Mouse (Mus musculus): ENCODE measurements around the gene Stox2.

The Stox2 gene

GRCm38 (mm10) chr8:47383632-47384031, 62.5 kb downstream of the Stox2 start:
- Histone ChIP-seq H3K36me3 (ENCODE audit: control insufficient read depth, insufficient read depth, low read length, poor library complexity, severe bottlenecking) (no peaks in the 10 kb centered on the region), H3K27me3 (ENCODE audit: control insufficient read depth, insufficient read depth, low read length, poor library complexity, severe bottlenecking) (no peaks in the 10 kb centered on the region)
- DNase-seq (ENCODE audit: low read depth, low spot score): peak; percentile 8

- no peaks in the 10 kb centered on the region for H3K36me3 ChIP-seq (ENCODE audit: control insufficient read depth, insufficient read depth, low read length, poor library complexity, severe bottlenecking)
- no peak for DNase-seq (ENCODE audit: low read depth, low spot score)
- no peaks in the 10 kb centered on the region for H3K27me3 ChIP-seq (ENCODE audit: control insufficient read depth, insufficient read depth, low read length, poor library complexity, severe bottlenecking)
Measured at GRCm38 (mm10) chr8:47381216-47381615, 64.9 kb downstream of the Stox2 start.

DNA sequence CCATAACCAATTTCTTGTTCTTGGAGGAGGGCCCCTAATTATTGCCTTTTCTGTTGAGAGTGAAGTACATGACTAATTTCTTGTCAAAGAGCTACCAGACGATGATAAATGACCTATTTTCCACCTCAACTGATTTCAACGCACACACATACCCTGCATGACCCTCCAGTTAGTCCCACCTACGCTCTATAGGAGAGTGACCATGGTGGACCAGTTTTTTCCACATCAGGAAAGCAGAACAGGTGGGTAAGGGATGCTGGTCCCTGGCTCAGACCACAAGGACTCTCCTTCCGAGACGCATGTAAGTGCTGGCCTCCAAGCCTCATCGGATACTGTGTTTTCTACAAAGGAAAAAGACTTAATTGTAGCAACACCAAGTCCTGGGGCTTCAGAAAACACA, 65.4 kb downstream of the Stox2 start:
- no peak for DNase-seq (ENCODE audit: low read depth, low spot score)
- Histone ChIP-seq H3K27me3 (ENCODE audit: control insufficient read depth, insufficient read depth, low read length, poor library complexity, severe bottlenecking) (no peaks in the 10 kb centered on the region), H3K36me3 (ENCODE audit: control insufficient read depth, insufficient read depth, low read length, poor library complexity, severe bottlenecking) (no peaks in the 10 kb centered on the region)

DNA sequence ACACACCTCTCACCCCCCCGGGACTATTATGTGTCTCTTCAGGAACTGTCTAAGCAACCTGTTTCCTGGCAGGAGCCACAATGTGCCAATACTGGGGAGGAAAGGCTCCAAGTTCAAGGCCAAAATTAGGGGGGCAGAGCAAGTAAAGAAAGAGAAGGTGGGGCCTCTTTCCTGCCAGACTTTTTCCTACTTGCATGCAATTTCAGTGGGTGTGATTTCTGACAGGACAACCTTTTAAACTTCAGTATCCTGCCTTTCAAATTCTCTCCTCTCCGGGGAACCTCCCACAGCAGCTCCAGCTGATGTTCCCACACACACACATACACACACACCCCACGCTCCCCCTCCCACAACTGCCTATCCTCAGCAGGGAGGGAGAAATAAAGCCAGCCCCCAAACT, 66.1 kb downstream of the Stox2 start:
- Histone ChIP-seq H3K36me3 (ENCODE audit: control insufficient read depth, insufficient read depth, low read length, poor library complexity, severe bottlenecking) (no peaks in the 10 kb centered on the region), H3K27me3 (ENCODE audit: control insufficient read depth, insufficient read depth, low read length, poor library complexity, severe bottlenecking) (no peaks in the 10 kb centered on the region)
- DNase-seq (ENCODE audit: low read depth, low spot score): no peak

GRCm38 (mm10) chr8:47376651-47377050, 69.5 kb downstream of the Stox2 start:
- Histone ChIP-seq H3K36me3 (ENCODE audit: control insufficient read depth, insufficient read depth, low read length, poor library complexity, severe bottlenecking) (no peaks in the 10 kb centered on the region), H3K27me3 (ENCODE audit: control insufficient read depth, insufficient read depth, low read length, poor library complexity, severe bottlenecking) (no peaks in the 10 kb centered on the region)
- no peak for DNase-seq (ENCODE audit: low read depth, low spot score)

GRCm38 (mm10) chr8:47373757-47374156, 72.4 kb downstream of the Stox2 start:
- H3K27me3 ChIP-seq (ENCODE audit: control insufficient read depth, insufficient read depth, low read length, poor library complexity, severe bottlenecking): no peaks in the 10 kb centered on the region
- no peaks in the 10 kb centered on the region for H3K36me3 ChIP-seq (ENCODE audit: control insufficient read depth, insufficient read depth, low read length, poor library complexity, severe bottlenecking)
- DNase-seq (ENCODE audit: low read depth, low spot score): no peak

DNA sequence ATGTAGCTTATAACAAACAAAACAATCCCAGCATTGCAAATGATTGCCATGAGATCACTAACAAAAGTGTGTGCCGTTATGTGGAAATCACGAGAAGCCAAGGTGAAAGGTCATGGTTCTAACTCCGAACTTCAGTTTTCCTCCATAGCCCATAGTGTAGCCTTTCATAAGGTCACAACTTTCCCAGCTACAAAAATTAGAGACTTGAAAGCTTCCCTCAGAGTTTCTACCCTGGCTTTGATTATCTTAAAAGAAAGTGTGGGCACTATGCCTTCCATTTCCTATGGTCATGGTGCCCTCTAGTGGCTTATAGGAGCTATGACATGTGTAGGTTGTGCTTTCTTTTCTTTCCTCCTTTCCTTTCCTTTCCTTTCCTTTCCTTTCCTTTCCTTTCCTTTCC, 74.6 kb downstream of the Stox2 start:
- H3K27me3 ChIP-seq (ENCODE audit: control insufficient read depth, insufficient read depth, low read length, poor library complexity, severe bottlenecking): no peaks in the 10 kb centered on the region
- DNase-seq (ENCODE audit: low read depth, low spot score): peak; percentile 61
- H3K36me3 ChIP-seq (ENCODE audit: control insufficient read depth, insufficient read depth, low read length, poor library complexity, severe bottlenecking): no peaks in the 10 kb centered on the region

GRCm38 (mm10) chr8:47371081-47371480, 75.1 kb downstream of the Stox2 start:
- Histone ChIP-seq H3K36me3 (ENCODE audit: control insufficient read depth, insufficient read depth, low read length, poor library complexity, severe bottlenecking) (no peaks in the 10 kb centered on the region), H3K27me3 (ENCODE audit: control insufficient read depth, insufficient read depth, low read length, poor library complexity, severe bottlenecking) (no peaks in the 10 kb centered on the region)
- no peak for DNase-seq (ENCODE audit: low read depth, low spot score)

DNA sequence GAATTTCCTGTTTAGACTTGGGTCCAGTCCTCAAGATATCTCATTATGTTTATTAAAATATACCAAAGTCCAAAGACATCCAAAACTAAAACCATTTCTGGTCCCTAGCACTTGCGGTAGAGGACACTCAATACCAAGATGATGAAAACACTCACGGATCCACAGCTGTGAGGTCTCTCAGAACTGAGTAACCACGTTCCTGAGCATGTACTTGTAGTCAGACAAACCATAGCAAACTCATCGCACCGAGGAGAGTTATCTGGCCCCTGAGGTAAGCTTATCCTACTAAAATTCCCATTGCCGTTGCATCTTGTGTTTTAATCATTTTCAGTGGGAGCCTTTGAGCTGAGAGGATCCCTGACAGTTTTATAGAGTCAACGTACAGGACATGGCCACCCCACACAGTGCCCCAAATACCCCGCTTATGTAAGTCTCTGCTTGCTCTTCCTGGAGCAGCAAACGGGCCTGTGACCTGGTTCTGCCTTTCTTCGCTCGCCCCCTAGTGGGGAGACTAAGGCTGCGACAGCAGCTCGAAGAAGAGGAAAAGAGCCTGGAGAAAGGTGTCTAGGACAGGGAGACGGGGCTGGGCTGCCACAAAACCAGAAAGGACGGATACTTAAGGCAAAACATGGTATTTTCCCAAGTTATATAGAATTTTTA, 75.6 kb downstream of the Stox2 start:
- Histone ChIP-seq H3K36me3 (ENCODE audit: control insufficient read depth, insufficient read depth, low read length, poor library complexity, severe bottlenecking) (no peaks in the 10 kb centered on the region), H3K27me3 (ENCODE audit: control insufficient read depth, insufficient read depth, low read length, poor library complexity, severe bottlenecking) (no peaks in the 10 kb centered on the region)
- DNase-seq (ENCODE audit: low read depth, low spot score): peak; percentile 77

- Histone ChIP-seq H3K27me3 (ENCODE audit: control insufficient read depth, insufficient read depth, low read length, poor library complexity, severe bottlenecking) (no peaks in the 10 kb centered on the region), H3K36me3 (ENCODE audit: control insufficient read depth, insufficient read depth, low read length, poor library complexity, severe bottlenecking) (no peaks in the 10 kb centered on the region)
- no peak for DNase-seq (ENCODE audit: low read depth, low spot score)
Measured at GRCm38 (mm10) chr8:47369949-47370348, 76.2 kb downstream of the Stox2 start.

DNA sequence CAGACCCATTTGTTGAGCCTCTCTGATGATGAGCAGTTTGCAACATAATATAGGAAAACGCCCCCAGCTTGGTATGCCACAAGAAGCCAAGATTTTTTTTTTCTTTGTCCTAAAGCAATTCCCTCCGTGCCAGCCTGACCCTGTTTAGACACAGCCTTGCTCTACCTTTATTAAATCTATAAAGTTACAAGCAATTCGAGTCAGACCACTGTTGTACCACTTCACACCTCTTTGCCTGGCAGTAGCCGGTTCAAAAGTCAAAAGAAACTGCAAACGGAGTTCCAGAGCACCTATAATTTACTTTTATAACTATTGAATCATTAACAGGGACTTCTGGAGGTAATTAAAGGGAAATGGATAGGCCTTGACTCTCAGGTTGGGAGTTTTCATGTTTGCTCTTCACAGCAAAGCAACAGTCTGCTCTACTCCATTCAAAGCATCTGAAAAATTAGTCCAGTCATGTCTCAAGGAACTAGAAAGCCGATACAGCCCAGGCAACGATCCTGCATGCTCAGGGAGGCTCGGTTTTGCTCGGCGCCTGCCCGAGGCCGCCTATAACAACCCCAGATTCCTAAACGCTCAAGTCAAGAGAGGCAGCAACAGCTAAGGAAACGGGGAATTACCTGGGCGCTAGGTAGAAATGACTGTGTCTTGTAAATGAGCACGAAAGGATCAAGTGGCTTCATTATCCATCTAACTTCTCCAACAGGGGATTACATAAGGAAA, 77.0 kb downstream of the Stox2 start:
- no peak for DNase-seq (ENCODE audit: low read depth, low spot score)
- H3K27me3 ChIP-seq (ENCODE audit: control insufficient read depth, insufficient read depth, low read length, poor library complexity, severe bottlenecking): no peaks in the 10 kb centered on the region
- H3K36me3 ChIP-seq (ENCODE audit: control insufficient read depth, insufficient read depth, low read length, poor library complexity, severe bottlenecking): no peaks in the 10 kb centered on the region

DNA sequence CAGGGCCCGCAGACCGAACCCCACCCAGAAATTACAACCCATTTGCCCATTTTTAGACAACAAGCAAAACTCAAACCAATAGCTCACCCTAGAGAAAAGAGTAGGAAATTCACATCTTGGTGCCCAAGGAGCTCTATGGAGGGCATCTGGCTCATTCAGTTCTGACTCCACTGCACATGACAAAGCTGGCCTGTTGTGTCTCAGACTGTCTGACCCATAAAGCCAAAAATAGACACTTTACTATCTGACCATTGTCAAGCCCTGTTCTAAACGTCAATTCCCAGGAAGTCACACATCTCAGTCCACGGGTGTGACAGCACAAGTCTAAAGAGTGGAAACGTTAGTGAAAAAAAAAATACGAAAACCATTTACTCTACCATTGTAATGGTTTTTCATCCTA, 79.1 kb downstream of the Stox2 start:
- H3K36me3 ChIP-seq (ENCODE audit: control insufficient read depth, insufficient read depth, low read length, poor library complexity, severe bottlenecking): no peaks in the 10 kb centered on the region
- no peak for DNase-seq (ENCODE audit: low read depth, low spot score)
- no peaks in the 10 kb centered on the region for H3K27me3 ChIP-seq (ENCODE audit: control insufficient read depth, insufficient read depth, low read length, poor library complexity, severe bottlenecking)

GRCm38 (mm10) chr8:47363271-47363670, 82.9 kb downstream of the Stox2 start:
- no peak for DNase-seq (ENCODE audit: low read depth, low spot score)
- Histone ChIP-seq H3K36me3 (ENCODE audit: control insufficient read depth, insufficient read depth, low read length, poor library complexity, severe bottlenecking) (no peaks in the 10 kb centered on the region), H3K27me3 (ENCODE audit: control insufficient read depth, insufficient read depth, low read length, poor library complexity, severe bottlenecking) (no peaks in the 10 kb centered on the region)

GRCm38 (mm10) chr8:47355340-47355906, 90.7 kb downstream of the Stox2 start:
- H3K27me3 ChIP-seq (ENCODE audit: control insufficient read depth, insufficient read depth, low read length, poor library complexity, severe bottlenecking): no peaks in the 10 kb centered on the region
- no peaks in the 10 kb centered on the region for H3K36me3 ChIP-seq (ENCODE audit: control insufficient read depth, insufficient read depth, low read length, poor library complexity, severe bottlenecking)
- no peak for DNase-seq (ENCODE audit: low read depth, low spot score)

DNA sequence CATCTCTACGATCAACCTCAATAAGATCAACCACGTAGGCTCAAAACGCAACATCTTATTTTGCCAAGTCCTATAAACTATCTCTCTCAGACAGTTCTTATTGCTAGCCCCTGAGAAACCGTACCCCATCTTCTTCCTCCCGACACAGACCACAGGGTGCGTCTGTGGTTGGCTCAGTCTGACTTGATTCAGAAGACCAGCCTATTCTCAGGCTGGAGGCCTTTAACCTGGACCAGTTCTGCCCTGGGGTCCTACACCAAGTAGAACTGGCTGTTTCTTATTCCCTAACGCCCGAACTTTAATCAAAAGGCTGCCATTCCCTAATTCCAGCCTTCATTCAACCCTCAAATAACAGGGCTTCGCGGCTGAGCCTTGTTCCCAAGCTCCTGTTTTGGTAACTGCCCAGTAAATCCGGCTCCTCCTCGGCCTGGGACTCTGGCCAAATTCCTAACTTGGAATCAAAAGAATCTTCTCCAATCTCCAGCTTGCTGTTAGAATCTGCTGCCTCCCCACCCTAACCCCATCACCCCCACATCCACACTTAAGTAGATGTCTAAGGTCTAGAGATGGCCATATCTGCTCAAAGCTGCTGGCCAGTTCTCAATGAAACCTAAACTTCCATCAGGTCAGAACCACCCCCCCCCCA, 91.5 kb downstream of the Stox2 start:
- Histone ChIP-seq H3K27me3 (ENCODE audit: control insufficient read depth, insufficient read depth, low read length, poor library complexity, severe bottlenecking) (no peaks in the 10 kb centered on the region), H3K36me3 (ENCODE audit: control insufficient read depth, insufficient read depth, low read length, poor library complexity, severe bottlenecking) (no peaks in the 10 kb centered on the region)
- no peak for DNase-seq (ENCODE audit: low read depth, low spot score)

All from splenic B cell, adult 2 months (primary cell).